Mouse (Mus musculus): Measurements from ENCODE around the gene Ephx4. TPM values are rescaled to one million over a fixed set of nuclear protein-coding genes. Genes with fewer than 3 reads are reported as not detected.
A peak's percentile ranks its signal among the peaks of the same experiment; 100 is the strongest.

Ephx4 gene
- polyA plus RNA-seq, 1 experiment: not detected

DNA sequence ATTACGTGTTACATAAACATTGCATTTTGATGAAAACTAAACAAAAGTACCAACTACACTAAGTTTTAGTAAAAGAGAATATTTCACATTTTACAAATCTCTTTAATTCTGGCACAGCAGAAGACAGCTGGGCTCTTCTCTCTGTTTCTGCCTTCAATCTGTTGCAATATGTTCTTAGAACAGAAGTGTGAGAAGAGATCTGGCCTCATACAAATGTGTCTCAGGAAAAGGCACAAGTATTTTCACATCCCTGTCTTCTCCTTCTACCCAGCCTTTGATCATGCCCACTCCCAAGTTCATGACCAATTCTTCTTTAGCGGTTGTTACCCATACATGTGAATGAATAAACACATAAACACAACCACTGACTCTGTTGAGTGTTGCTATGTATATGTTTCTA, 12.6 kb downstream of the Ephx4 start:
- H3K9me3 ChIP-seq: no peaks in the 10 kb centered on the region
- no peaks in the 10 kb centered on the region for H3K4me1 ChIP-seq
- H3K27me3 ChIP-seq (replicated peaks): peaks cover 2% of the 10 kb centered on the region
- H3K4me3 ChIP-seq (replicated peaks): no peak overlapping the region
- H3K36me3 ChIP-seq (replicated peaks; ENCODE audit: low read length): no peaks in the 10 kb centered on the region
- TF ChIP-seq FLI1 (IDR thresholded peaks at IDR 0.05; ENCODE audit: low read length) (no peak), GATA1 (IDR thresholded peaks at IDR 0.05; ENCODE audit: borderline replicate concordance, low read length) (no peak)

- no peaks in the 10 kb centered on the region for H3K36me3 ChIP-seq (replicated peaks; ENCODE audit: low read length)
- peaks cover 8% of the 10 kb centered on the region; the same call in 1 of the 2 replicates for H3K4me1 ChIP-seq
- H3K27me3 ChIP-seq (replicated peaks): no peaks in the 10 kb centered on the region
- no peak overlapping the region for H3K4me3 ChIP-seq (replicated peaks)
- TF ChIP-seq GATA1 (IDR thresholded peaks at IDR 0.05; ENCODE audit: borderline replicate concordance, low read length): no peak
- TF ChIP-seq FLI1 (IDR thresholded peaks at IDR 0.05; ENCODE audit: low read length): no peak
- H3K9me3 ChIP-seq: 0 out of 2 replicates have a peak, but pooled peaks cover 3% of the 10 kb centered on the region
Measured at GRCm38 (mm10) chr5:107421676-107422075, 19.1 kb downstream of the Ephx4 start.

DNA sequence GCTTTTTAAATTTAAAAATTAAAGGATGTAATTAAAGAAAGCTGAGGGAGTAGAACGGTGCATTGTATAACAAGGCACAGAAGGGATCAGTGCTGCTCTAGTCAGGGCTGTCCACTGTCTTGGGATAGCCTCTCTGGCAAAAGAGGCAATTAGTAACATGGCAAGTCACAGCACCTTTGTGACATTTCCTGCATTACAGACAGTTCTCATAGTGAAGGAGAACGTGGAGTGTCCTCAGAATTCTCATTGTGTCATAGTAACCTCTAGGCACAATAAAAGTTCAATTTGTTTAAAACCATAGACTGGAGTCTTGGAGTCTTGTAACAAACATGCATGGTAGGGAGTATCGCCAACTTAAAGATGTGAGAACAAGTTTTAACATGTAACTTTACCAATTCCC, 28.7 kb downstream of the Ephx4 start, which contains the start of gene Lpcat2b:
TSS of gene Lpcat2b (plus strand) at position 301 of the 400 bp plus-strand sequence.
- H3K9me3 ChIP-seq: no peaks in the 10 kb centered on the region
- no peaks in the 10 kb centered on the region for H3K36me3 ChIP-seq (replicated peaks; ENCODE audit: low read length)
- peaks cover 4% of the 10 kb centered on the region; the same call in 1 of the 2 replicates for H3K4me1 ChIP-seq
- H3K27me3 ChIP-seq (replicated peaks): peaks cover 10% of the 10 kb centered on the region
- TF ChIP-seq FLI1 (IDR thresholded peaks at IDR 0.05; ENCODE audit: low read length): no peak
- TF ChIP-seq GATA1 (IDR thresholded peaks at IDR 0.05; ENCODE audit: borderline replicate concordance, low read length): no peak
- H3K4me3 ChIP-seq (replicated peaks): peak within 1 kb of the TSS; percentile 14

DNA sequence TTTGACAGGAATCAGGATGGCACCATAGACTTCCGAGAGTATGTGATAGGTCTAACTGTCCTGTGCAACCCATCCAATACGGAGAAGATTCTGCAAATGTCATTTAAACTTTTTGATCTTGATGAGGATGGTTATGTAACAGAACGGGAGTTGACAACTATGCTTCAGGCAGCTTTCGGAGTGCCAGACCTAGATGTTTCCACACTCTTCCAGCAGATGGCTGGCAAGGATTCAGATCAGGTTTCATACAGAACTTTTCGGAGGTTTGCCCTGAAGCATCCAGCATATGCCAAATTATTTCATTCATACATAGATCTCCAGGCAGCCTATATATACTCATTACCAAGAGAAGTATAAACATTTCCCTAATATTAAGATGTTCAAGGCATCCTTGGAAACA, 31.5 kb downstream of the Ephx4 start:
- H3K27me3 ChIP-seq (replicated peaks): peaks cover 10% of the 10 kb centered on the region
- TF ChIP-seq GATA1 (IDR thresholded peaks at IDR 0.05; ENCODE audit: borderline replicate concordance, low read length) (no peak), FLI1 (IDR thresholded peaks at IDR 0.05; ENCODE audit: low read length) (no peak)
- H3K36me3 ChIP-seq (replicated peaks; ENCODE audit: low read length): no peaks in the 10 kb centered on the region
- H3K4me3 ChIP-seq (replicated peaks): no peak overlapping the region
- H3K9me3 ChIP-seq: no peaks in the 10 kb centered on the region
- H3K4me1 ChIP-seq: peaks cover 23% of the 10 kb centered on the region

- Histone ChIP-seq H3K27me3 (replicated peaks) (peaks cover 8% of the 10 kb centered on the region), H3K36me3 (replicated peaks; ENCODE audit: low read length) (peaks cover 2% of the 10 kb centered on the region), H3K4me1 (peaks cover 42% of the 10 kb centered on the region), H3K4me3 (replicated peaks) (no peak overlapping the region), H3K9me3 (no peaks in the 10 kb centered on the region)
- no peak for TF ChIP-seq GATA1 (IDR thresholded peaks at IDR 0.05; ENCODE audit: borderline replicate concordance, low read length)
- no peak for TF ChIP-seq FLI1 (IDR thresholded peaks at IDR 0.05; ENCODE audit: low read length)
Measured at GRCm38 (mm10) chr5:107436185-107436584, 33.6 kb downstream of the Ephx4 start.

DNA sequence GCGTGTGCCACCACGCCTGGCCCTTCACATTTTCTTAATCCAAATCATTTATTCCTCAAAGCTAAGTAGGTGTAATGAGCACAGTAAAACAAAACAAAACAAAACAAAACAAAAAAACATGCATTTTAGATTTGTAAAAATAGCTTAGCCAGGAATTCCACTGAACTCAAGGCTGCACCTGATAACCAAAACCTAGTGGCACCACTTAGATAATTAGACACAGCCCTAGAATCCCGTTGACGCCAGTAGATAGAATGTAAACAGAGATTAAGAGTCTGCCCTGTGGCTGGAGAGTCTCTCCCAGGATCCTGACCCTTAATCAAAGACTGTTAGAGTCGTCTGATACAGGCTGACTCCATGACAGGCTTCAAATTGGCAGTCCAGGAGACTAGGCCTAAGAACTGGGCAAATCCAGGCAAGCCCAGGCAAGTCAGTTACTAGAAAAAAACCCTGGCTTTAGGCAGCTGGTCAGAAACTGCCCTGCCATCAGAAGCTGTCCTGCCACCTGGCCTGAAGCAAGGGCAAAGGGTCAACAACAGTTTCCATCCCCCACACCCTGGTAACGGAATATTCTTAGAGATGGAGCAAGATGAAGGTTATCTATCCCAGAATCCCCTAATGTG, 34.2 kb downstream of the Ephx4 start:
- Histone ChIP-seq H3K4me3 (replicated peaks) (peak overlapping the region; percentile 46), H3K4me1 (peaks cover 44% of the 10 kb centered on the region), H3K9me3 (no peaks in the 10 kb centered on the region), H3K27me3 (replicated peaks) (peaks cover 6% of the 10 kb centered on the region), H3K36me3 (replicated peaks; ENCODE audit: low read length) (peaks cover 2% of the 10 kb centered on the region)
- no peak for TF ChIP-seq FLI1 (IDR thresholded peaks at IDR 0.05; ENCODE audit: low read length)
- TF ChIP-seq GATA1 (IDR thresholded peaks at IDR 0.05; ENCODE audit: borderline replicate concordance, low read length): no peak

- H3K9me3 ChIP-seq: no peaks in the 10 kb centered on the region
- H3K4me1 ChIP-seq: peaks cover 53% of the 10 kb centered on the region
- peak within 1 kb of the TSS; percentile 99 for H3K4me3 ChIP-seq (replicated peaks)
- peaks cover 5% of the 10 kb centered on the region for H3K27me3 ChIP-seq (replicated peaks)
- H3K36me3 ChIP-seq (replicated peaks; ENCODE audit: low read length): peaks cover 2% of the 10 kb centered on the region
- no peak for TF ChIP-seq FLI1 (IDR thresholded peaks at IDR 0.05; ENCODE audit: low read length)
- TF ChIP-seq GATA1 (IDR thresholded peaks at IDR 0.05; ENCODE audit: borderline replicate concordance, low read length): no peak
Measured at GRCm38 (mm10) chr5:107437464-107438281, 35.1 kb downstream of the Ephx4 start, which contains the start of gene Btbd8. Gene Btbd8 (plus strand): TSS chr5:107437997.

DNA sequence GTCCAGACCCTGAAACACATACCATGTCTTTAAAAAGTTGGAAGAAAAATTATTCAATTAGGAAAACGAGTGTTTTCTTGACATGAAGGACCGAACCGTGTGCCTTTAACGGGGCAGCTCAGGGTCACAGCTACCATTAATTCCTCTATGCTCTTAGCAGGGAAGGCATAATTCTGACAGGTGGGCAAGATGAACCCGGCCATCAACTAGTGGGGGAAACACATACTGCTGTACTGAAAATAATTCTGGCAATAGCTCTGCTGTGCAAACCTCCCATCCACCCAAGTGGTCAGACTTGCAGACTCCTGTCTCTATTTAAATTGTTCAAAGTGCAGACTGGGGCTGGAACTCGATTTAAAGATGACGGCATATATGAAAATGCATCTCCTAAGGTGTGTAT, 35.8 kb downstream of the Ephx4 start:
- TF ChIP-seq FLI1 (IDR thresholded peaks at IDR 0.05; ENCODE audit: low read length): no peak
- no peak for TF ChIP-seq GATA1 (IDR thresholded peaks at IDR 0.05; ENCODE audit: borderline replicate concordance, low read length)
- Histone ChIP-seq H3K9me3 (no peaks in the 10 kb centered on the region), H3K4me3 (replicated peaks) (peak overlapping the region; percentile 99), H3K4me1 (peaks cover 60% of the 10 kb centered on the region), H3K27me3 (replicated peaks) (peaks cover 2% of the 10 kb centered on the region), H3K36me3 (replicated peaks; ENCODE audit: low read length) (peaks cover 2% of the 10 kb centered on the region)

DNA sequence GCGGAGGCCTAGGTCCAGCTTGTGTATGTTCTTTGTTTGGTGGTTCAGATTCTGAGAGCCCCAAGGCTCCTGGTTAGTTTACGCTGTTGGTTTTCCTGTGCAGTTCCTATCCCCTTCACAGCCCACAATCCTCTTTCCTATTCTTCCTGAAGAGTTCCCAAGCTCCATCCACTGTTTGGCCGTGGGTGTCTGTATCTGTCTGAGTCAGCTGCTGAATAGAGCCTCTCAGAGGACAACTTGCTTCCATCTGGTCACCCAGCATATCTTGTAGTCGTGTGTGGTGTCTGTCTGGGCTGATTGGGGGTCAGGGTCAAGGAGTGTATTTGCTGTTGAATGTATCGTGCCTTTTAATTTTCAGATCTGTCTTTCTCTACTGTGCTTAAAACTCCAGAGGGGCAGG, 39.3 kb downstream of the Ephx4 start:
- Histone ChIP-seq H3K27me3 (replicated peaks) (no peaks in the 10 kb centered on the region), H3K4me3 (replicated peaks) (peak overlapping the region; percentile 42), H3K4me1 (peaks cover 72% of the 10 kb centered on the region), H3K9me3 (no peaks in the 10 kb centered on the region), H3K36me3 (replicated peaks; ENCODE audit: low read length) (peaks cover 9% of the 10 kb centered on the region)
- TF ChIP-seq GATA1 (IDR thresholded peaks at IDR 0.05; ENCODE audit: borderline replicate concordance, low read length): no peak
- no peak for TF ChIP-seq FLI1 (IDR thresholded peaks at IDR 0.05; ENCODE audit: low read length)

GRCm38 (mm10) chr5:107444251-107444650, 41.7 kb downstream of the Ephx4 start:
- H3K4me3 ChIP-seq (replicated peaks): no peak overlapping the region
- peaks cover 9% of the 10 kb centered on the region for H3K36me3 ChIP-seq (replicated peaks; ENCODE audit: low read length)
- peaks cover 66% of the 10 kb centered on the region for H3K4me1 ChIP-seq
- no peaks in the 10 kb centered on the region for H3K27me3 ChIP-seq (replicated peaks)
- no peak for TF ChIP-seq FLI1 (IDR thresholded peaks at IDR 0.05; ENCODE audit: low read length)
- no peak for TF ChIP-seq GATA1 (IDR thresholded peaks at IDR 0.05; ENCODE audit: borderline replicate concordance, low read length)
- no peaks in the 10 kb centered on the region for H3K9me3 ChIP-seq

Measured in megakaryocyte, embryonic 14.5 days (primary cell).